Mouse (Mus musculus): ENCODE measurements around the gene Ipo9. TPM values are rescaled to one million over a fixed set of nuclear protein-coding genes. Genes with fewer than 3 reads are reported as not detected.
A peak's percentile ranks its signal among the peaks of the same experiment; 100 is the strongest.
"Not testable (repeated sequence)": the region's sequence is repeated elsewhere in the genome, so short reads cannot be mapped to it uniquely, and the experiment has no call there.

Ipo9 gene
- polyA plus RNA-seq, 1 experiment = 166 TPM

DNA sequence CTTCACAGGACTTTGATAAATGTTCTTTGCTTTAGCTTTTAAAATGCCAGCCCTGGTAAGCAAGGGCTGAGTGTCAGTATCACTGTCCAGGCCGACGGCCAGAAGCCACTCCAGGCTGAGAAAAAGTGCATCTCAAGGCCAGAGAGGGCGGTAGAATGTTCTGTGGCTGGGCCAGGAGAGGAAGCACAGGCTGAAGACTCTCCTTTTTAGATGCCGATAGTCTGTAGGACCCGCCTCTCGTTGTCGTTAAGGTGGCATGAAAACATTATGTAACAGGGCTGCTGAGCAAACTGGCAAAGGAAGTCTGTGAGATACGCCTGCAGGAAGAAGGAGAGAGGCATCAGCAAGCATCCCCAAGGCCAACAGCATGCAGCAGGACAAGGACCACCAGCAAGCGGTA, 45.1 kb downstream of the Ipo9 start:
- peaks cover 75% of the 10 kb centered on the region for H3K36me3 ChIP-seq (ENCODE audit: control insufficient read depth, insufficient read depth, low read length)

DNA sequence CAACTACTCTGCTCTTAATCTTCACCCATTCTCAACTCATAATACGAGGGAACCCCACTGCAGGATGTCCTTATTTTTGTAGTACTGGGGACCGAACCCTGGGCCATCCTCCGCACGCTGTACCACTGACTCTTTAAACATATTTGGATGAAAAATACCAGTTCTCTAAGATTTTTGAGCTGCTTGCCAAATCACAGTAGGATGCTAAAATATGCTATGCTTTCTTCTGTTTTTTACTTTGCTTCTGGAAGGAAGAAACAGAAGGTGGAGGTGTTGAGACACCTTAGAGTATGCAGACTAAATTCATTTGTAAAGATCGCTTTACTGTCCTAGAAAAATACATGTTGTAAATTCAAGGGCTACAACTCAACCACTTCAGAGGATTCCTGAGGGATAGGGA, 46.1 kb downstream of the Ipo9 start:
- Histone ChIP-seq H3K4me1 (replicated peaks; ENCODE audit: control insufficient read depth, insufficient read depth, low read length) (no peaks in the 10 kb centered on the region), H3K36me3 (ENCODE audit: control insufficient read depth, insufficient read depth, low read length) (peaks cover 66% of the 10 kb centered on the region), H3K4me3 (ENCODE audit: control insufficient read depth, insufficient read depth, low read length) (no peak overlapping the region), H3K27ac (ENCODE audit: control insufficient read depth, insufficient read depth, low read length) (no peak overlapping the region), H3K27me3 (ENCODE audit: control insufficient read depth, insufficient read depth, low read length) (no peaks in the 10 kb centered on the region)
- DNase-seq = no peak
- WGBS = 98% methylated on average over 5 of the region's 5 CpGs
- TF ChIP-seq CTCF (IDR thresholded peaks at IDR 0.05; ENCODE audit: borderline replicate concordance, control insufficient read depth, extremely low read depth, insufficient read depth, low read length, poor library complexity) (no peak), POLR2A (IDR thresholded peaks at IDR 0.05; ENCODE audit: control insufficient read depth, extremely low read depth, insufficient read depth, low read length, poor library complexity) (no peak)

More for the DNA sequence above, 45.1 kb downstream of the Ipo9 start:
- no peaks in the 10 kb centered on the region for H3K4me1 ChIP-seq (replicated peaks; ENCODE audit: control insufficient read depth, insufficient read depth, low read length)
- H3K27me3 ChIP-seq (ENCODE audit: control insufficient read depth, insufficient read depth, low read length) = no peaks in the 10 kb centered on the region
- H3K27ac ChIP-seq (ENCODE audit: control insufficient read depth, insufficient read depth, low read length) = no peak overlapping the region
- H3K4me3 ChIP-seq (ENCODE audit: control insufficient read depth, insufficient read depth, low read length) = no peak overlapping the region
- 94% methylated on average over 9 of the region's 9 CpGs for WGBS
- TF ChIP-seq POLR2A (IDR thresholded peaks at IDR 0.05; ENCODE audit: control insufficient read depth, extremely low read depth, insufficient read depth, low read length, poor library complexity) = no peak
- no peak for TF ChIP-seq CTCF (IDR thresholded peaks at IDR 0.05; ENCODE audit: borderline replicate concordance, control insufficient read depth, extremely low read depth, insufficient read depth, low read length, poor library complexity)
- DNase-seq = no peak

DNA sequence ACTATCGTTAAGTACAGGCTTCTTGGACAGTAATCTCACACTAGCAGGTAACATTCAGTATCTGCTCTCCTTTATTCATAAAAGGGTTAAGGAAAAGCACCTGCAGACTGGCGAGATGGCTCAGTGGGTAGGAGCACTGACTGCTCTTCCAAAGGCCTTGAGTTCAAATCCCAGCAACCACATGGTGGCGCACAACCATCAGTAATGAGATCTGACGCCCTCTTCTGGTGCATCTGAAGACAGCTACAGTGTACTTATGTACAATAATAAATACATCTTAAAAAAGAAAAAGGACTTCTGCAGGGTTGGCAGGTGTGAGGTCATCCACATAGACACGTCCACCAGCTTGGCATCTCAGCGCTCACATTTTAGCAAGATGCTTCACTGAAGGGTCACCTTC, 48.7 kb downstream of the Ipo9 start:
- 87% methylated on average over 6 of the region's 6 CpGs for WGBS
- H3K4me3 ChIP-seq (ENCODE audit: control insufficient read depth, insufficient read depth, low read length); H3K27ac ChIP-seq (ENCODE audit: control insufficient read depth, insufficient read depth, low read length); H3K27me3 ChIP-seq (ENCODE audit: control insufficient read depth, insufficient read depth, low read length); H3K4me1 ChIP-seq (replicated peaks; ENCODE audit: control insufficient read depth, insufficient read depth, low read length): not testable (repeated sequence)
- H3K36me3 ChIP-seq (ENCODE audit: control insufficient read depth, insufficient read depth, low read length) = peaks cover 40% of the 10 kb centered on the region
- DNase-seq = peak; percentile 29

DNA sequence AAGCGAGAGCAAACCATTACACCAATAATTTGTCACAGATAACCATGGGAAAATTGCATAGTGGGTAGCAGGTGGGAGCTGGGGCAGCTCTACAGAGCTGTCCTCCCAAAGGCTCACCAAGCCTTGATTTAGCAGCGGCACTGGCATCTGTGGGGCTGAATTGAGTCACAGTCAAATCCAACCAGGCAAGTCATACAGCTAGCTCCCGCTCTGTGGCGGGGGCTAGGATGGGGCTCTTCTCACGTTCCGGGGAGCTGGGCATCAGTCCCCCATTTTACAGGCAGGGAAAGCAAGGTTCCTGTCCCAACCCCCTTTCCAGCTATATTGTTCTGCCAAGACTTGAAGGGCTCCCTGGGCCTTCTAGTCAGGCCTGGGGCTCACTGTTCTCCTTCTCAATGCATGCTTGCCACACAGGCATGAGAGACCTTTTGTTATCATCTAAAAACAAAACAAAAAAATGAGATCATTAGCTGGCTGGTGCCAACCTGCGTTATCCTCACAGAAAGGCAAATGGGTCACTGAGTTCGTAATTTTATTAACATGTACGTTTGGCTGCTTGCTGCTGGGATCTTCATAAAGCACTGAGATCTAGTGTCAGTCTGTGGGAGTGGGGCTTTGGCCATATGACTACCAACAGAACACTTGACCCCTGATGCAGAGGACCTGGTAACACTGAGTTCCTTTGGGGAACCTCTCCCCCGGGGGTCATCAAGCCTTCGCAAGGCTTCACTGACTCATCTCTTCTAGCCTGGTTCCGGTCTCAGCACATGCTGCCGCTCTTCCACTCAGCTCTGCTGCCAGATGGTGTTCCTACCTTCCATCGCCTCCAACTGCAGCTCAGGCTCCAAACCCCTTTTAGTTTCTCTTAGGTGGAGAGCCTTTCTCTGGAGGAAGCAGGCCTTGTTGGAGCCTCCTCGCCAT, 50.0 kb downstream of the Ipo9 start:
- no peak for DNase-seq
- peaks cover 27% of the 10 kb centered on the region for H3K36me3 ChIP-seq (ENCODE audit: control insufficient read depth, insufficient read depth, low read length)
- no peaks in the 10 kb centered on the region for H3K27me3 ChIP-seq (ENCODE audit: control insufficient read depth, insufficient read depth, low read length)
- 90% methylated on average over 15 of the region's 15 CpGs for WGBS
- no peaks in the 10 kb centered on the region for H3K4me1 ChIP-seq (replicated peaks; ENCODE audit: control insufficient read depth, insufficient read depth, low read length)
- H3K27ac ChIP-seq (ENCODE audit: control insufficient read depth, insufficient read depth, low read length) = no peak overlapping the region
- TF ChIP-seq CTCF (IDR thresholded peaks at IDR 0.05; ENCODE audit: borderline replicate concordance, control insufficient read depth, extremely low read depth, insufficient read depth, low read length, poor library complexity) = no peak
- TF ChIP-seq POLR2A (IDR thresholded peaks at IDR 0.05; ENCODE audit: control insufficient read depth, extremely low read depth, insufficient read depth, low read length, poor library complexity) = no peak
- no peak overlapping the region for H3K4me3 ChIP-seq (ENCODE audit: control insufficient read depth, insufficient read depth, low read length)

DNA sequence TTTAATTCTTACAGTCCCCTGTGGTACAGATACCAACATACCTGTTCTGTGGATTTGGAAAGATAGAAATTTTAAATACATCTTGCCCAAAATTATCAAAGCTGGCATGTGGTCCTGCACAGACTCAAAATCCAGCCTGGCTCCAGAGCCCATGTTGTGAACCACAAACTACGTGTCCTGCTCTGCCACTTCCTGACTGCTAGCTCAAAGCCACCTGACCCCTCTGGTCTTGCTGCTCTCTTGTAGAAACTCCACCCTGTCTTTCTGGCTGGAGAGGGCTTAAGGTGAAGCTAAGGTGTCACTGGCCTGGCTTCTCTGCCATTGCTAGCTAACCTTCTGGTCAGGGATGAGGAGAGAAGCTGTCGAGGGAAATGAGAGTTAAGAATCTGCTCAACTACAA, 51.3 kb downstream of the Ipo9 start:
- H3K36me3 ChIP-seq (ENCODE audit: control insufficient read depth, insufficient read depth, low read length) = peaks cover 15% of the 10 kb centered on the region
- WGBS = 33% methylated on average over 2 of the region's 2 CpGs
- no peak for DNase-seq
- no peak for TF ChIP-seq POLR2A (IDR thresholded peaks at IDR 0.05; ENCODE audit: control insufficient read depth, extremely low read depth, insufficient read depth, low read length, poor library complexity)
- no peak for TF ChIP-seq CTCF (IDR thresholded peaks at IDR 0.05; ENCODE audit: borderline replicate concordance, control insufficient read depth, extremely low read depth, insufficient read depth, low read length, poor library complexity)
- H3K4me1 ChIP-seq (replicated peaks; ENCODE audit: control insufficient read depth, insufficient read depth, low read length) = 0 out of 2 replicates have a peak, but pooled peaks cover 2% of the 10 kb centered on the region
- no peak overlapping the region for H3K27ac ChIP-seq (ENCODE audit: control insufficient read depth, insufficient read depth, low read length)
- no peak overlapping the region for H3K4me3 ChIP-seq (ENCODE audit: control insufficient read depth, insufficient read depth, low read length)
- H3K27me3 ChIP-seq (ENCODE audit: control insufficient read depth, insufficient read depth, low read length) = peaks cover 4% of the 10 kb centered on the region; the same call in 1 of the 2 replicates

DNA sequence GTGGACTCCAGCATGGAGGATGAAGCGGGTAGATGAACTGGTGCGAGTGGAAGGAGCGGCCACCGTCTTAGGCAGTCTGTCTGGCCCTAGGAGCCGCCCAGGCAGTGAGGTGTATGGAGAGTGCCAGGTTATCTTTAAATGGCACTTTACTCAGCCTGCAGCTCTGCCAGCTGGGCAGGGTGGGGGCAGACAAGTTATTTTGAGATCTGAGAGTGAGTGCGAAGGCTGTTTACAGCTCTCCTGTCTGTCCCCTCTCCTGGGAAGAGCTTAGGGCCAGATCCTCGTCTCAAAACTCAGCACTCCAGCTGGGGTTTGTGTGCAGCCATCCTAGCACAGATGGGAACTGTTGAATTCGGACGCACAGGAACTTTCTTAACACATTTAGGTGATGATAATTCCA, 51.7 kb downstream of the Ipo9 start:
- Histone ChIP-seq H3K4me3 (ENCODE audit: control insufficient read depth, insufficient read depth, low read length) (no peak overlapping the region), H3K36me3 (ENCODE audit: control insufficient read depth, insufficient read depth, low read length) (peaks cover 10% of the 10 kb centered on the region), H3K27me3 (ENCODE audit: control insufficient read depth, insufficient read depth, low read length) (peaks cover 4% of the 10 kb centered on the region; the same call in 1 of the 2 replicates), H3K4me1 (replicated peaks; ENCODE audit: control insufficient read depth, insufficient read depth, low read length) (0 out of 2 replicates have a peak, but pooled peaks cover 2% of the 10 kb centered on the region), H3K27ac (ENCODE audit: control insufficient read depth, insufficient read depth, low read length) (no peak overlapping the region)
- no peak for TF ChIP-seq CTCF (IDR thresholded peaks at IDR 0.05; ENCODE audit: borderline replicate concordance, control insufficient read depth, extremely low read depth, insufficient read depth, low read length, poor library complexity)
- TF ChIP-seq POLR2A (IDR thresholded peaks at IDR 0.05; ENCODE audit: control insufficient read depth, extremely low read depth, insufficient read depth, low read length, poor library complexity) = no peak
- 83% methylated on average over 9 of the region's 9 CpGs for WGBS
- DNase-seq = no peak

All from thymus, adult 2 months (tissue).